Mouse (Mus musculus) urinary bladder, postnatal 14 days (tissue): ENCODE measurements at regions not wholly inside any gene's neighbourhood (a gene's known extent, or its start where the extent isn't known, plus 50 kb on each side); places are given as distances from the start of the nearest gene placed in this dataset.
A peak's percentile ranks its signal among the peaks of the same experiment; 100 is the strongest.

Experiments used
- DNase-seq: peaks from one replicate; pipeline ENCODE4 v3.0.0; 2021; ENCODE audit warnings: low spot score

- DNase-seq: no peak
Measured at GRCm38 (mm10) chr1:157013669-157014048, 74.2 kb upstream of the Ralgps2 start.

DNA sequence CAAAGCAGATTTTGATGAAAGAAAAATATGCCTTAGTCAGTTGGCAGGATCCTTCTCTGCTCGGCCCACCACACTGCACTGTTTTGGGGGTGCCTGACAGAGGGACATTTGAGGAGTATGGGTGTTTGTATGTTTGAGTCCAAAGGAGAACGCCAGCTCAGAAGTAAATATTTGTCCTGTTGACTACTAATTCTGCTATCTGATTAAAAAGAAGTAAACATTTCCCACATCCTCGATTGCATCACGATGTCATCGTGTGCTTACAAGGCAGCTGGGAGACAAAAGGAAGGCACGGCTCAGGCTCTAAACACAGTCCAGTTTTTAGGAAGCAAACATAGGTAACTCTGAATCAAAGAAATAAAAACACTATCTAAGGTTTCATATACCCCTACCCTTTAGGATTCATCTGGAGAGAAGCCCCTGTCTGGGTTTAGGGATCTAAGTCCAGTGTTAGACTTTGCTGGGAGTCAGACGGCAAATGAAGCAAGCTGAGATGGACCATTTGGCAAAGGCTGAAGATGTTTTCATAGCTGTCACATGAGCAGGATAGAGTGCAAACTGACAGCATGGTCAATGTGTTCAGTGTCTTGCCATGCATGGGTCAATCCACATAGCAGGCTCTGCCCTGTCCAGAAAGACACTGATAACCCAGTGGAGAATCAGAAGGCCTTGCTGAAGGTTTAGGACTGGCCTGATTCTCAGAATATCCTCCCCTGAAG lies 73.7 kb upstream of the Ralgps2 start:
- no peak for DNase-seq

- DNase-seq: no peak
Measured at GRCm38 (mm10) chr1:157011226-157011625, 71.8 kb upstream of the Ralgps2 start.

GRCm38 (mm10) chr1:157009427-157009826 lies 70.0 kb upstream of the Ralgps2 start:
- DNase-seq: no peak

DNA sequence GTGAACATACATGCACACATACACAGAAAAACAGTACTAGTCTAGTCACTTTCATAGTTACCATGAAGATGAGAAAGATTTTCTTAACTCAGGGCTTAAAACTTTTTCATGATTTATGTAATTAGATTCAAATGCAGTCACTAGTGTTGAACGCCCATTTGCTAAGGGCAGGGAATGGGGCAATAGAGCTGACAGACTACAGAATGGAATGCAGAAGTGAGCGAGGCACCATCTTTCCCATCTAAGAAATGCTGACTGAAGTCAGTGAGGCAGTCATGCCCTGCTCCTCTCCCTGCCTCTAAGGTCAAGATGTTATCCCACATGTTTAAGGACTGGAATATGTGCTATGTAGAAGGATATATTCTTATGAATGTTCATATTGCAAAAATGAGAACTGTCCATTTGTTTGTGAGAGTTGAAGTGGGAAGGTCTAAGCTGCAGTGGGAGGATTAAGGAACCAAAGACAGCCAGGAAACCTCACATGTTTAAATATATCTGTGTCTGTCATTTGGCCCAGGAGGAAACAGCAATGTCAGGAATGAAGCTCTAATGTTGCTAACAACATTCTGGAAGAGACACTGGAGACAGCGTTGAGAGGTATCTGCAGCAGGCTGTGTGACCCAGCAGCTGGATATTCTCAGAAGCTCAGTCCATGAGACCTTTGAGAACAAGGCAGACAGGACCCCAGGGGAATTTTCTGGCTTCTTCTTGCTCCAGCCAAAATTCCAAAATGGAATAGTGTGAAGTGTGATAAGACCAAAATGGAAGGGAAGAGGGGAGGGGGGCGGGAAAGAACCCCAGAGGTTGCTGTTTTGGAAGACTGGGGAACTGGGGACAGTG lies 68.7 kb upstream of the Ralgps2 start:
- no peak for DNase-seq

DNA sequence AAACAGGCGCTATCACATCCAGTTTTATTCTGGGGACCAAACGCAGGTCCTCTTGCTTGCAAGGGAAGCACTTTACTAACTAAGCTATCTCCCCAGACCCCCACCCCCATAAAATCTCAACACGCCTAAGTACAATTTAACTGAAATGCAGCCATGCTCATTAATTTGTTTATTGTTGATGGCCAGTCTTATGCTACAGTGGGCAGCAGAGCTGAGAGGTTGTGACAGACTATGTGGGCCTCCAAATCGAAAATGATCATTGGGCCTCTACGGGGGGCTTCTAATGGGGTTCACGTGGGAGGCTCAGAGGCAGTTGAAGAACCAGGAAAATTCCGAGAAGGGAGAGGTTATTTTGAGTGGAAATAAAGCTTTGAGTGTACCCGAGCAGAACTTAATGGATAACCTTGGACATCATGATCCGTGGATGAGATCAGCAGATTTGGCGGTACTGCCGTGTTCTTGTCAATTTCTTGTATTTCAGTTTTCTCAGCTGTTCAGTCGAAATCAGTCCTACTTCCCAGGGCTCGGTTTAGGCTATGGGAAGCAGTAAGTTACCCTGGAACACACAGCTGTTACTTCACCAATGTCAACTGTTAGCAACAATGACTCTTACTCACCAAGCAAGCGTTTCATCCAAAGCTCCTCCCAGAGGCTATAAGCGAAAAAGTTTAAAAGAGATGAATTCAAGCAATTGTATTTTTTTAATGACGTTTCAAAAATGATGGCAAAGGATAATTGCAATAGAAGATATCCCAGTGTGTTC lies 65.1 kb upstream of the Ralgps2 start:
- DNase-seq: no peak

GRCm38 (mm10) chr1:157003034-157003433 lies 63.6 kb upstream of the Ralgps2 start:
- no peak for DNase-seq

DNA sequence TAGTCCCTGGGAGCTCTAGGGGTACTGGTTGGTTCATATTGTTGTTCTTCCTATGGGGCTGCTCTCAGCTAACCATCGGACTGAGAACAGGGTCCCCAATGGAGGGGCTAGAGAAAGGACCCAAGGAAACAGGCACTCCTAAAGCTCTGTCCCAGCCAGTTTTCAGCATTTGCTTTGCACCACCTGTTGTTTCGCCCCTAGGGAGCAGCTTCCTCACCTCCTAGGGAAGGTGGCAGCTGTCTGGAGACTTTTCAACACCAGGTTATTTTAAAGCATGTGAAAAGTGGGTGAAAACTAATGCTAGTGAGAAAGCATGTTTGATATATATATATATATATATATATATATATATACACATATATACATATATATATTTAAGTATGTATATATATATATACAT lies 62.8 kb upstream of the Ralgps2 start:
- DNase-seq: no peak

- peak; percentile 26 for DNase-seq
Measured at GRCm38 (mm10) chr1:157001008-157001660, 61.7 kb upstream of the Ralgps2 start.

DNA sequence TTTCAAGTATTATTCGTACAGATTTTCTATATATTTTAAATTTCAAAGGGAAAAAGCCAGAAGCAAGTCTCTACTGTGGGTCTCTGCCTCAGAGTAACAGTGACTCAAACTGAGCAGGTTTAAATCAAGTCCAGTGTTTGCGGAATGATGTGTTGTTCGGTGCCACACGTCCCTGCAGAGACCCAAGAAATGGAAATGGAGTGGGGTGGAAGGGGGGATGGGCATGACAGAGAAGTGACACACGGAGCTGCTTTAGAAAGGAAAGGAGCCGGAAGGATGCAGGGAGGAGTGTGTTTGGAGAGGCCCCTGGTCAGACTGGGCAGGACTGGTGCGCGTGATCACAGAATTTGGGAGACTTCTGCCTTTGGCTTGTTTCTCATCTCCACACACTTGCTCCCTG lies 60.5 kb upstream of the Ralgps2 start:
- no peak for DNase-seq

DNA sequence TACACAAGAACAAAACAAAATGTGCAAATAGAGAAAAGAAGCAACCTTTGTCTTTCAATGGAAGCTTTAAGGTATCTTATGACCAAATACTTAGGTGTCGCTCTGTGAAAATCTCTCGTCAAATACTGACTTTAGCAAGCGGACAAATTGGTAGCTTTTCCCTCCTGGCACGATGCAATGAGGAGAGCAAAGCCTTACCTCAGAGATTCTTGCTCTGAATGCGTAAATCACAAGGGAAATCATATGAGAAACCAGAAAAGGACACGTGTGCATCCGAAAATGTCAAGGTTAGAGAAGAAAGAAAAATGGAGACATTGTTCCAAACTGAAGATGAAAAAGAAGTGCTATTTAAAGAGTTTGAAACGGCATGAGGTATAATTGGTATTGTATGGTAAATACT lies 59.8 kb upstream of the Ralgps2 start:
- DNase-seq: no peak

DNA sequence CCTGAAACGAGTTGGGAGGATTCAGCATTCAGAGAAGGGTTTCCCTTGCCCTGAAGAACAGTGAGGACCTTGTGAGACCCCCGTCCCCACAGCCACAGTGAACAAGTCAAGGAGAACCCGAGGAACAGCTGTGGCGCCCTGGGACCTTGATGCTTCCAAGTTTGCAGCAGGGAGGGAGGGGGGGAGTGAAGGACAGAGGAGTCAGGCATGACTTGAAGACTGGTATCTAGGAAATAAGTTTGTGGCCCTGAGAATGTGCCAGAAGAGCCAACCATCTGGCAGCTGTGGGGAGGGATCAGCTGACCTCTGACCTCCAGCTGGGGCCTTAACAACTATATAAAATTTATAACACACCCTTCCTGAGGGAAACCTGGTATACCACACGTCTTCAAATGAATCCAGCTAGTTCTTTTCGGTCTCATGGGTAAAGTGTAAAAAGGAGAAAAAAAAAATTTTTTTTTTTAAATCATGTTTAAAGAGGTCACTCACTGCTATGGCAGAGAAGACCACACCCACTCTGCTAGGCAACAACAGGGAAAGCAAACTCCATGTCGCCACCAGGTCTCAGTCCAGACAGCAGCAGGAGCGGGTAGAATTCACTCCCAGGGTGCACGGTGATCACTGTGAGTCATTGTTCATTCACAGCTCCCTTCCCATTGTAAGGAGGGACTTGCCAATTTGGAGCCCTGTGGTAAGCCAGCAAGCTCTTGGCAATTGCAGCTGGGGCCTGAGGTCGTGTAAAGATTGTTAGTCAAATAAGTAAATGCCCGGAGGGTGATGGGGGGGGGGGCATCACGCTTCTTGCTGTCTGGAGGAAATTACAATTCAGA lies 58.3 kb upstream of the Ralgps2 start:
- DNase-seq: no peak

DNA sequence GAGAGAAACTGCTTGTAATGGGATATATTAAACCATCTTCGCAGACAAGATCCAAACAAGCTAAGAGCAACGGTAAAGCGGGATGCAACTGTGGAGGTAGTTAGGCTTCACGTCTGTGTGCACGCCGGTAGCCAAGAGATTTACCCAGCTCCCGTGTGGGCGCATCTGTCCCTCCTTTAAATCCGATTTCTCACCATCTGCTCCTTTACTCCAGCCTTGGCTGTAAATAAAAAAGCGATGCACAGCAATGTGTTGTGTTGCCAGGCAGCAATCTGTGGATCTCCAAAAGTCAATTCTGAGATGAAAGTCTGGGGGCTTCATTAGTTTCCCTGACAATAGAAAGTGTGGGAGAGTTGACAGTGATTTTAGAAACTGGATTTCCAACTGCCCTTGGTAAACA lies 57.6 kb upstream of the Ralgps2 start:
- DNase-seq: no peak

DNA sequence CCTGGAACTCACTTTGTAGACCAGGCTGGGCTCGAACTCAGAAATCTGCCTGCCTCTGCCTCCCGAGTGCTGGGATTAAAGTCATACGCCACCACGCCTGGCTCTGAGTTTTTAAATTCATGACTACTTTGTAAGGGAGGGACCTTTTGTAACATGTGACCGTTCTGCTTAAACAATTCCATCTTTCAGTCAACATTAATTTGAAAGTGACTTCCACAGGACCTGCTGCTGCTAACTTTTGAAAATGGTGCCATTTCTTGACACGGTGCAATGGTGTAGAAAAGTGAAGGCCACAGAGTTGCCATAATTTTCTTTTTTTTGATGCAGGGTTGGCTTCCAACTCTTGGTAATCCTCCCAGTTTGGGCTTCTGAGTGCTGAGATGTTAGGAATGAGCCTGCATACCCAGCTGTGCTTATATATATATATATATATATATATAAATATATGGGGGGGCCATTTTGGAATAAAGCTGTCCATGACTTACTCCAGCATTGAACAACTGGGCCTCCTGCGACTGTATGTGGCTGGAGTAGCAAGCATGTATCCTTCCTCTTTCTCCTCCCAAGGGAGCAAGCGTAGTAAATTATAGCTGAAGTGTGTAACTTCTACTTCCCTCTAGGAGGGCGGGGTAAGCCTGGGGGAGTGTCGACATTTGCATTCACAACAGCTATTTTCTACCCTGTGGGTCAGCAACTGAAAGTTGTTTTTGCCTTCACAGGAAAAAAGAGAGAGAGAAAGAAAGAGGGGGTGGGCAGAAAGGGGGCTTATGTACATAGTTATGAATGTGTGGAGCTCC lies 56.9 kb upstream of the Ralgps2 start:
- DNase-seq: no peak

- no peak for DNase-seq
Measured at GRCm38 (mm10) chr1:156995180-156995951, 55.9 kb upstream of the Ralgps2 start.

- no peak for DNase-seq
Measured at GRCm38 (mm10) chr1:156994644-156995016, 55.2 kb upstream of the Ralgps2 start.

DNA sequence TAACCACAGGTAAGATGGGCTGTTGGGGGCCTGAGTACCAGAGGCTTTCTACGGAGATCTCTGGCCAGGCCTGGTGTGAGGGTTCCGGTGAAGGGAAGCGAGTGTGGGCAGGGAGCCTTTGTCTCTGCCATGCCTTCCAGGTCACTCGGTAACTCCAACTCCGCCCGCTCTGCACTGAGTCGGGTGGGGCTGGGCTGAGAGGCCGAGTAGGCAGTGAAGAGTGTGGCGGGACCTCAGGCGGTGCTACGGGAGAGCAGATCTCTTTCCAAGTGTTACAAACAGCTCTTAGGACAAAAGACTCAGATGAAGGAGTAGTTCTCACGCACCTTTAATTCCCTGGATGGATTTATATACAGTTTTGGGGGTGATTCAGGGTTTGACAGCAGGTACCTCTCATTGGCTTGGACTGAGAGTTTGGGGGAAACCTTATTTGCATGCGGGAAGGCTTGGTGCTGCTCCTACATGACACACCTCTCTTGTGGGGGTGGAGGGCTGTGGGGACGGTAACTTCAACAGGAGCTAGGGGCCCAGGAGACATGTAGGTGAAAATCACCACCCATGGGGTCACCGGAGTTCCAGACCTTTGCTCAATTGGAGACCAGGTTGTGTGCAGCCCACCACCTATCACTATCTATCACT lies 54.7 kb upstream of the Ralgps2 start:
- no peak for DNase-seq

- DNase-seq: no peak
Measured at GRCm38 (mm10) chr1:156993105-156993504, 53.7 kb upstream of the Ralgps2 start.

- DNase-seq: no peak
Measured at GRCm38 (mm10) chr1:156992536-156992935, 53.1 kb upstream of the Ralgps2 start.
